Mouse (Mus musculus): Measurements from ENCODE around the gene Elfn2. TPM values are rescaled to one million over a fixed set of nuclear protein-coding genes. Genes with fewer than 3 reads are reported as not detected.

Elfn2 gene
- polyA plus RNA-seq (2014; fragmentation: Illumina TruSeq; extraction: RNeasy Lipid Tissue Mini Kit (QIAGEN cat#74804); ENCODE audit: low read depth, low replicate concordance): 0.37 TPM

DNA sequence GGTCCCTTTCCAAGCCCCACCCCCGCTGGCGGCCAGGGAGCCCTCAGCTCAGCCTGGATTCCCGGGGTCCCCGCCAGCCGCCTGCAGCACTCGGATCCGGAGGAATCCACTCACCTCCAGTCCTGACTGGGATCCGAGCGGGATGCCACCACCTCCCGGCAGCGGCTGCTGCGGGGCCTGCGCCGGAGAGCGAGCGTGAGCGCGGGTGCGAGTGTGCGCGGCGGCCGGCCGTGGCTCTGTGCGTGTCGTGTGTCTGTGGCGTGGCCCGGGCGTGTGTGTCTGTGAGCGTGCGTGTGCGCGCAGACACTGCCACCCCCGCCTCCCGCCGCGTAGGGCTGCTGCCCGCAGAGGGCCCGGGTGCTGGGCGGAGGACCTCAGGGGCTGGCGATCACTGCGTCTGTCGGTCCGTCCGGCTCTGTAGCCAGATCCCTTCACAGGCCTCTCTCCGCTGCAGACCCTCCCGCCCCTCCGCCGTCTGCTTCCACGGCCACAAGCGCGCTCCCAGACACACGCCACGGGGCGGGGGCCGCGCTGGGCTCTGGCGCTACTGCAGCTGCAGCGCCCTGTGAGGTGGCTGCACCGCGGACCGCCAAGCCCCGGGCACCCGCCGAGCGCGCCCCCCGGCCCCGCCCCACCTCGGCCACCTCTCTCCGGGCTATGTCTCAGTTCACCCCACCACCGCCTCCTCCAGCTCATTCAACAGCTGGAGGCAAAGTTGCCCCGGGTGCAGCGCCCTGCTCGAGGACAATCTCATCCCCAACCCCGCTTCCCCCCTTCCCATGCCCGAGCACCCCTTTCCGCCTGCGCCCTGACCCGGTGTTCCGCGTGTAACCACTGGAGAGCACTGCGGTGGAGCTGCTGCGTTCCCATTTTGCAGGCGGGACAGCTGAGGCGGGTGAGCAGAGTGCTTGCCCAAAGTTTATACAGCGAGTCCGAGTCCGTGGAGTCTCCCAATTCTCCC lies at the start of gene Elfn2:
TSS of gene Elfn2 (minus strand) at position 482 of the 961 bp plus-strand sequence.

Other genes with a start within 250 kb of the Elfn2 start
- gene Il2rb, start 223.5 kb downstream of the Elfn2 start, polyA plus RNA-seq (2014; fragmentation: Illumina TruSeq; extraction: RNeasy Lipid Tissue Mini Kit (QIAGEN cat#74804); ENCODE audit: low read depth, low replicate concordance): 0.21 TPM
- gene C1qtnf6, start 187.4 kb downstream of the Elfn2 start, polyA plus RNA-seq (2014; fragmentation: Illumina TruSeq; extraction: RNeasy Lipid Tissue Mini Kit (QIAGEN cat#74804); ENCODE audit: low read depth, low replicate concordance): 10.5 TPM
- gene Sstr3, start 174.1 kb downstream of the Elfn2 start, polyA plus RNA-seq (2014; fragmentation: Illumina TruSeq; extraction: RNeasy Lipid Tissue Mini Kit (QIAGEN cat#74804); ENCODE audit: low read depth, low replicate concordance): not detected
- gene Rac2, start 146.0 kb downstream of the Elfn2 start, polyA plus RNA-seq (2014; fragmentation: Illumina TruSeq; extraction: RNeasy Lipid Tissue Mini Kit (QIAGEN cat#74804); ENCODE audit: low read depth, low replicate concordance): 1.8 TPM
- gene Cyth4, start 121.7 kb downstream of the Elfn2 start, polyA plus RNA-seq (2014; fragmentation: Illumina TruSeq; extraction: RNeasy Lipid Tissue Mini Kit (QIAGEN cat#74804); ENCODE audit: low read depth, low replicate concordance): 8.0 TPM
- 7.1 TPM for gene Mfng, start 54.7 kb upstream of the Elfn2 start, polyA plus RNA-seq (2014; fragmentation: Illumina TruSeq; extraction: RNeasy Lipid Tissue Mini Kit (QIAGEN cat#74804); ENCODE audit: low read depth, low replicate concordance)
- gene Card10, start 84.3 kb upstream of the Elfn2 start, polyA plus RNA-seq (2014; fragmentation: Illumina TruSeq; extraction: RNeasy Lipid Tissue Mini Kit (QIAGEN cat#74804); ENCODE audit: low read depth, low replicate concordance): 15.5 TPM
- gene Cdc42ep1, start 123.9 kb upstream of the Elfn2 start, polyA plus RNA-seq (2014; fragmentation: Illumina TruSeq; extraction: RNeasy Lipid Tissue Mini Kit (QIAGEN cat#74804); ENCODE audit: low read depth, low replicate concordance): 40.4 TPM
- not detected for gene Lgals2, start 136.8 kb upstream of the Elfn2 start, polyA plus RNA-seq (2014; fragmentation: Illumina TruSeq; extraction: RNeasy Lipid Tissue Mini Kit (QIAGEN cat#74804); ENCODE audit: low read depth, low replicate concordance)
- 46.3 TPM for gene Gga1, start 158.4 kb upstream of the Elfn2 start, polyA plus RNA-seq (2014; fragmentation: Illumina TruSeq; extraction: RNeasy Lipid Tissue Mini Kit (QIAGEN cat#74804); ENCODE audit: low read depth, low replicate concordance)
- gene Gm49510, start 180.9 kb upstream of the Elfn2 start, polyA plus RNA-seq (2014; fragmentation: Illumina TruSeq; extraction: RNeasy Lipid Tissue Mini Kit (QIAGEN cat#74804); ENCODE audit: low read depth, low replicate concordance): not detected
- 6.5 TPM for gene Sh3bp1, start 181.0 kb upstream of the Elfn2 start, polyA plus RNA-seq (2014; fragmentation: Illumina TruSeq; extraction: RNeasy Lipid Tissue Mini Kit (QIAGEN cat#74804); ENCODE audit: low read depth, low replicate concordance)
- 1.4 TPM for gene Pdxp, start 195.1 kb upstream of the Elfn2 start, polyA plus RNA-seq (2014; fragmentation: Illumina TruSeq; extraction: RNeasy Lipid Tissue Mini Kit (QIAGEN cat#74804); ENCODE audit: low read depth, low replicate concordance)
- 353 TPM for gene Lgals1, start 208.0 kb upstream of the Elfn2 start, polyA plus RNA-seq (2014; fragmentation: Illumina TruSeq; extraction: RNeasy Lipid Tissue Mini Kit (QIAGEN cat#74804); ENCODE audit: low read depth, low replicate concordance)
- gene Nol12, start 216.2 kb upstream of the Elfn2 start, polyA plus RNA-seq (2014; fragmentation: Illumina TruSeq; extraction: RNeasy Lipid Tissue Mini Kit (QIAGEN cat#74804); ENCODE audit: low read depth, low replicate concordance): 15.1 TPM
- 17.8 TPM for gene Triobp, start 229.0 kb upstream of the Elfn2 start, polyA plus RNA-seq (2014; fragmentation: Illumina TruSeq; extraction: RNeasy Lipid Tissue Mini Kit (QIAGEN cat#74804); ENCODE audit: low read depth, low replicate concordance)

Measured in heart, adult 10 weeks (tissue).